Mouse (Mus musculus): ENCODE results near the gene Speer4b. TPM values are rescaled to one million over a fixed set of nuclear protein-coding genes. Genes with fewer than 3 reads are reported as not detected.
"Not testable (repeated sequence)": the region's sequence is repeated elsewhere in the genome, so short reads cannot be mapped to it uniquely, and the experiment has no call there.

The Speer4b gene
- 0.20 and 0.63 TPM in 2 replicates for polyA plus RNA-seq (2016; fragmentation: Nextera tagmentation; extraction: Ambion mirVana)

- ATAC-seq (ENCODE audit: low FRiP score, low read depth); H3K4me2 ChIP-seq (replicated peaks); H3K9me3 ChIP-seq; H3K4me1 ChIP-seq; H3K27me3 ChIP-seq (replicated peaks); H3K9ac ChIP-seq; H3K4me3 ChIP-seq; H3K27ac ChIP-seq; H3K36me3 ChIP-seq: not testable (repeated sequence)
- 65% methylated on average over 1 of the region's 1 CpGs for WGBS
Observed at GRCm38 (mm10) chr5:27501338-27501737, at the start of gene Speer4b. Gene Speer4b, minus strand, starts transcription at chr5:27501438.

GRCm38 (mm10) chr5:27549291-27549690 lies 48.1 kb upstream of the Speer4b start:
- H3K4me1 ChIP-seq, result no peaks in the 10 kb centered on the region
- H3K36me3 ChIP-seq, result no peaks in the 10 kb centered on the region
- 89% methylated on average over 4 of the region's 4 CpGs for WGBS
- no peaks in the 10 kb centered on the region for H3K27me3 ChIP-seq (replicated peaks)
- no peak overlapping the region for H3K27ac ChIP-seq
- H3K4me3 ChIP-seq, result no peak overlapping the region
- H3K9ac ChIP-seq, result no peak overlapping the region
- H3K4me2 ChIP-seq (replicated peaks), result no peak overlapping the region
- ATAC-seq (ENCODE audit: low FRiP score, low read depth), result no peak
- H3K9me3 ChIP-seq, result no peaks in the 10 kb centered on the region

- WGBS, result 20% methylated on average over 2 of the region's 2 CpGs
- H3K4me3 ChIP-seq, result no peak overlapping the region
- no peak overlapping the region for H3K27ac ChIP-seq
- no peak overlapping the region for H3K9ac ChIP-seq
- ATAC-seq (ENCODE audit: low FRiP score, low read depth), result 0 out of 2 replicates have a peak, but pooled peaks have one; percentile 33
- H3K27me3 ChIP-seq (replicated peaks), result no peaks in the 10 kb centered on the region
- H3K36me3 ChIP-seq, result no peaks in the 10 kb centered on the region
- H3K9me3 ChIP-seq, result no peaks in the 10 kb centered on the region
- no peaks in the 10 kb centered on the region for H3K4me1 ChIP-seq
- H3K4me2 ChIP-seq (replicated peaks), result no peak overlapping the region
Observed at GRCm38 (mm10) chr5:27544816-27545270, 43.6 kb upstream of the Speer4b start.

- H3K9ac ChIP-seq, result no peak overlapping the region
- H3K27me3 ChIP-seq (replicated peaks), result no peaks in the 10 kb centered on the region
- H3K4me1 ChIP-seq, result no peaks in the 10 kb centered on the region
- WGBS, result 94% methylated on average over 1 of the region's 1 CpGs
- no peaks in the 10 kb centered on the region for H3K36me3 ChIP-seq
- H3K4me3 ChIP-seq, result no peak overlapping the region
- H3K4me2 ChIP-seq (replicated peaks), result no peak overlapping the region
- H3K27ac ChIP-seq, result no peak overlapping the region
- H3K9me3 ChIP-seq, result no peaks in the 10 kb centered on the region
- no peak for ATAC-seq (ENCODE audit: low FRiP score, low read depth)
Observed at GRCm38 (mm10) chr5:27526906-27527305, 25.7 kb upstream of the Speer4b start.

- no peak overlapping the region for H3K4me3 ChIP-seq
Observed at GRCm38 (mm10) chr5:27518716-27519115, 17.5 kb upstream of the Speer4b start.

GRCm38 (mm10) chr5:27490942-27491341 lies 10.3 kb downstream of the Speer4b start:
- Histone ChIP-seq H3K9me3 (no peaks in the 10 kb centered on the region), H3K4me2 (replicated peaks) (no peak overlapping the region), H3K27ac (no peak overlapping the region), H3K4me1 (no peaks in the 10 kb centered on the region), H3K27me3 (replicated peaks) (no peaks in the 10 kb centered on the region), H3K36me3 (no peaks in the 10 kb centered on the region), H3K9ac (no peak overlapping the region), H3K4me3 (no peak overlapping the region)
- no peak for ATAC-seq (ENCODE audit: low FRiP score, low read depth)
- WGBS, result 75% methylated on average over 4 of the region's 4 CpGs

More at GRCm38 (mm10) chr5:27518716-27519115, 17.5 kb upstream of the Speer4b start:
- Histone ChIP-seq H3K27ac (no peak overlapping the region), H3K4me2 (replicated peaks) (no peak overlapping the region), H3K9ac (no peak overlapping the region), H3K9me3 (no peaks in the 10 kb centered on the region), H3K27me3 (replicated peaks) (no peaks in the 10 kb centered on the region), H3K4me1 (no peaks in the 10 kb centered on the region), H3K36me3 (no peaks in the 10 kb centered on the region)
- ATAC-seq (ENCODE audit: low FRiP score, low read depth), result no peak

GRCm38 (mm10) chr5:27486138-27486537 lies 15.1 kb downstream of the Speer4b start:
- H3K27ac ChIP-seq, result no peak overlapping the region
- WGBS, result 36% methylated on average over 1 of the region's 1 CpGs
- H3K27me3 ChIP-seq (replicated peaks), result no peaks in the 10 kb centered on the region
- H3K9me3 ChIP-seq, result no peaks in the 10 kb centered on the region
- no peak overlapping the region for H3K4me2 ChIP-seq (replicated peaks)
- no peak overlapping the region for H3K4me3 ChIP-seq
- no peaks in the 10 kb centered on the region for H3K36me3 ChIP-seq
- no peak for ATAC-seq (ENCODE audit: low FRiP score, low read depth)
- H3K9ac ChIP-seq, result no peak overlapping the region
- H3K4me1 ChIP-seq, result no peaks in the 10 kb centered on the region

GRCm38 (mm10) chr5:27481706-27482105 lies 19.5 kb downstream of the Speer4b start:
- no peak for ATAC-seq (ENCODE audit: low FRiP score, low read depth)
- WGBS, result 86% methylated on average over 2 of the region's 2 CpGs
- H3K4me1 ChIP-seq, result no peaks in the 10 kb centered on the region
- no peaks in the 10 kb centered on the region for H3K36me3 ChIP-seq
- no peak overlapping the region for H3K4me2 ChIP-seq (replicated peaks)
- no peak overlapping the region for H3K9ac ChIP-seq
- H3K27ac ChIP-seq, result no peak overlapping the region
- no peaks in the 10 kb centered on the region for H3K27me3 ChIP-seq (replicated peaks)
- no peak overlapping the region for H3K4me3 ChIP-seq
- no peaks in the 10 kb centered on the region for H3K9me3 ChIP-seq

- no peaks in the 10 kb centered on the region for H3K27me3 ChIP-seq (replicated peaks)
- WGBS, result 89% methylated on average over 4 of the region's 4 CpGs
- no peak overlapping the region for H3K4me2 ChIP-seq (replicated peaks)
- H3K9me3 ChIP-seq, result no peaks in the 10 kb centered on the region
- ATAC-seq (ENCODE audit: low FRiP score, low read depth), result no peak
- no peak overlapping the region for H3K27ac ChIP-seq
- no peaks in the 10 kb centered on the region for H3K4me1 ChIP-seq
- H3K4me3 ChIP-seq, result no peak overlapping the region
- no peak overlapping the region for H3K9ac ChIP-seq
- no peaks in the 10 kb centered on the region for H3K36me3 ChIP-seq
Observed at GRCm38 (mm10) chr5:27474964-27475465, 26.2 kb downstream of the Speer4b start.

GRCm38 (mm10) chr5:27457686-27458085 lies 43.6 kb downstream of the Speer4b start:
- no peak overlapping the region for H3K9ac ChIP-seq

GRCm38 (mm10) chr5:27456981-27457380 lies 44.3 kb downstream of the Speer4b start:
- H3K4me1 ChIP-seq, result no peaks in the 10 kb centered on the region
- no peak overlapping the region for H3K4me3 ChIP-seq
- no peak for ATAC-seq (ENCODE audit: low FRiP score, low read depth)
- 81% methylated on average over 1 of the region's 1 CpGs for WGBS
- H3K9ac ChIP-seq, result no peak overlapping the region
- no peak overlapping the region for H3K4me2 ChIP-seq (replicated peaks)
- no peaks in the 10 kb centered on the region for H3K9me3 ChIP-seq
- no peaks in the 10 kb centered on the region for H3K27me3 ChIP-seq (replicated peaks)
- H3K36me3 ChIP-seq, result no peaks in the 10 kb centered on the region
- H3K27ac ChIP-seq, result no peak overlapping the region

More at GRCm38 (mm10) chr5:27457686-27458085, 43.6 kb downstream of the Speer4b start:
- H3K27ac ChIP-seq, result no peak overlapping the region
- no peaks in the 10 kb centered on the region for H3K4me1 ChIP-seq
- ATAC-seq (ENCODE audit: low FRiP score, low read depth), result no peak
- H3K4me2 ChIP-seq (replicated peaks), result no peak overlapping the region
- no peaks in the 10 kb centered on the region for H3K27me3 ChIP-seq (replicated peaks)
- no peak overlapping the region for H3K4me3 ChIP-seq
- H3K36me3 ChIP-seq, result no peaks in the 10 kb centered on the region
- WGBS, result 78% methylated on average over 1 of the region's 1 CpGs
- no peaks in the 10 kb centered on the region for H3K9me3 ChIP-seq

GRCm38 (mm10) chr5:27454386-27454785 lies 46.9 kb downstream of the Speer4b start:
- Histone ChIP-seq H3K36me3 (no peaks in the 10 kb centered on the region), H3K27ac (no peak overlapping the region), H3K4me3 (no peak overlapping the region), H3K9me3 (no peaks in the 10 kb centered on the region), H3K9ac (no peak overlapping the region), H3K4me1 (no peaks in the 10 kb centered on the region), H3K27me3 (replicated peaks) (no peaks in the 10 kb centered on the region), H3K4me2 (replicated peaks) (no peak overlapping the region)
- 92% methylated on average over 3 of the region's 3 CpGs for WGBS
- no peak for ATAC-seq (ENCODE audit: low FRiP score, low read depth)

GRCm38 (mm10) chr5:27453201-27453845 lies 47.9 kb downstream of the Speer4b start:
- Histone ChIP-seq H3K4me1 (no peaks in the 10 kb centered on the region), H3K36me3 (no peaks in the 10 kb centered on the region), H3K9ac (no peak overlapping the region), H3K9me3 (no peaks in the 10 kb centered on the region), H3K4me2 (replicated peaks) (no peak overlapping the region), H3K4me3 (no peak overlapping the region), H3K27ac (no peak overlapping the region), H3K27me3 (replicated peaks) (no peaks in the 10 kb centered on the region)
- no peak for ATAC-seq (ENCODE audit: low FRiP score, low read depth)
- 30% methylated on average over 3 of the region's 3 CpGs for WGBS

Data from neural tube, embryonic 12.5 days (tissue).